ENCODE assay signal across 8 mouse cellular contexts in the genomic region with DNA sequence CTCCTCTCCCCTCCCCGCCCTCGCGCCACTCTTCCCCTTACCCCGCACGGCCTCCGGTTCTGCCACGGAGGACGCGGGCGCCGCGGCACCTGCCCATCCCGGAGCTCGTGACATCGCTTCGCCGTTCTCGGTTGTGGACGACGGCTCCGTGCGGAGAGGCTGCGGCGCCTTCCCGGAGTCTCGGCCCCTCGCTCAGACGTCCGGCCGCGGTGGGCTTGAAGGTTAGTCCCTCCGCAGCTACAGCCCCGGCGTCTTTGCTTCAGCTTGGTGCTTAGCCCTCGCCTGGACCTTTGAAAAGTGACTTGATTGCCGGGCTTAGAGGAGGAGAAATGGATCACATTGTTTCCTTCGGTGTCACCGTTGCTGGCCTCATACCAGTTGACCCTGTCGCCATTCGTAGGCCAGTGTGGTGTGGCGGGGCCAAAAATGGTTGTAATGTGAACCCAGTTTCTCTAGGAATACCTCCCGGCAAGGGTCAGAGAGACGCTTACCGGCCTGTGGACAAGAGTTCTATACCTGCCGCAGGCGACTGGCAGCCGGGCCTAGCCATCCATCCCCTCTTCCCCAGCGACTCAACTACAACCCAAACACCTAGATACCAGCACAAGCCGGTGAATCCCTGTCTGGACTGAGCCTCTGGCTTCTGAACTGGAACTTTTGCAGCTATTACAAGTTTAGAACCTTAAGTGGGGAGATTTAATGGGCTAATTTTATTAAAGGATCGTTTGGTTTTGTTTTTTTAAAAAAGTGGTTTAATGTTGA. TPM values are rescaled to one million over a fixed set of nuclear protein-coding genes. Genes with fewer than 3 reads are reported as not detected.
DNase-seq lines count a peak whose midpoint lies in the region; ATAC-seq and TF ChIP-seq lines count a peak whose summit lies in the region.

No protein-coding gene starts in this region.

- H3K9me3 ChIP-seq in G1E (replicated peaks): peaks cover 10% of the 10 kb centered on the region
- H3K9me3 ChIP-seq in embryonic facial prominence, embryonic 12.5 days: no peaks in the 10 kb centered on the region
- no peaks in the 10 kb centered on the region for H3K9me3 ChIP-seq in liver, embryonic 11.5 days (ENCODE audit: control insufficient read depth, low read length)
- no peaks in the 10 kb centered on the region for H3K9me3 ChIP-seq in neural tube, embryonic 13.5 days

- H3K36me3 ChIP-seq in G1E (replicated peaks): peaks cover 83% of the 10 kb centered on the region
- peaks cover 60% of the 10 kb centered on the region for H3K36me3 ChIP-seq in embryonic facial prominence, embryonic 12.5 days
- H3K36me3 ChIP-seq in liver, embryonic 11.5 days (ENCODE audit: control insufficient read depth, insufficient read depth, low read length): peaks cover 58% of the 10 kb centered on the region
- peaks cover 53% of the 10 kb centered on the region for H3K36me3 ChIP-seq in neural tube, embryonic 13.5 days

- no peaks in the 10 kb centered on the region for H3K27me3 ChIP-seq in G1E (ENCODE audit: insufficient read depth, low read length)
- no peaks in the 10 kb centered on the region for H3K27me3 ChIP-seq in embryonic facial prominence, embryonic 12.5 days
- no peaks in the 10 kb centered on the region for H3K27me3 ChIP-seq in liver, embryonic 11.5 days (replicated peaks; ENCODE audit: control insufficient read depth, insufficient read depth, low read length)
- no peaks in the 10 kb centered on the region for H3K27me3 ChIP-seq in neural tube, embryonic 13.5 days

- peaks cover 45% of the 10 kb centered on the region for H3K4me1 ChIP-seq in G1E (ENCODE audit: insufficient read depth, low read depth, low read length)
- H3K4me1 ChIP-seq in embryonic facial prominence, embryonic 12.5 days: peaks cover 15% of the 10 kb centered on the region
- H3K4me1 ChIP-seq in liver, embryonic 11.5 days (replicated peaks; ENCODE audit: control insufficient read depth, insufficient read depth, low read length): peaks cover 11% of the 10 kb centered on the region; the same call in 1 of the 2 replicates
- H3K4me1 ChIP-seq in neural tube, embryonic 13.5 days (replicated peaks): peaks cover 27% of the 10 kb centered on the region

- H3K4me3 ChIP-seq in G1E (ENCODE audit: low read depth, low read length): peak overlapping the region; percentile 98
- H3K4me3 ChIP-seq in embryonic facial prominence, embryonic 12.5 days: peak overlapping the region; percentile 96
- H3K4me3 ChIP-seq in liver, embryonic 11.5 days (ENCODE audit: low read depth, low read length): peak overlapping the region; percentile 96
- H3K4me3 ChIP-seq in neural tube, embryonic 13.5 days: peak overlapping the region; percentile 93

- intact Hi-C loops in heart, postnatal 25 days (cut with DNase I): loop anchor here (5.0 kb wide), 1 partner anchor 43 kb away; no protein-coding TSS in a partner anchor
- intact Hi-C loops in heart, postnatal 14 days (cut with DNase I): loop anchor here (5.0 kb wide), 1 partner anchor 33 kb away; no protein-coding TSS in a partner anchor

- WGBS in embryonic facial prominence, embryonic 12.5 days: under 1% methylated on average over 50 of the region's 50 CpGs
- under 1% methylated on average over 50 of the region's 50 CpGs for WGBS in liver, embryonic 11.5 days
- under 1% methylated on average over 50 of the region's 50 CpGs for WGBS in neural tube, embryonic 13.5 days

- peak; percentile 18 to 65 for DNase-seq in heart, adult 18-20 months
- DNase-seq in heart, postnatal 25 days (ENCODE audit: low spot score): no peak
- peak; percentile 21 for DNase-seq in G1E (ENCODE audit: low spot score)
- peak; percentile 50 to 54 for DNase-seq in heart, postnatal 14 days
- DNase-seq in liver, embryonic 11.5 days (ENCODE audit: low spot score): peak; percentile 72
- DNase-seq in layer of hippocampus, adult 9-11 months: no peak

- peak overlapping the region; percentile 98 for H3K9ac ChIP-seq in embryonic facial prominence, embryonic 12.5 days
- H3K9ac ChIP-seq in liver, embryonic 11.5 days (ENCODE audit: low read depth, low read length): peak overlapping the region; percentile 99
- peak overlapping the region; percentile 91 for H3K9ac ChIP-seq in neural tube, embryonic 13.5 days

- peak overlapping the region; percentile 78 for H3K4me2 ChIP-seq in embryonic facial prominence, embryonic 12.5 days (replicated peaks)
- peak overlapping the region; percentile 91 for H3K4me2 ChIP-seq in liver, embryonic 11.5 days
- peak overlapping the region; percentile 72 for H3K4me2 ChIP-seq in neural tube, embryonic 13.5 days

- no peak for ATAC-seq in G1E (ENCODE audit: extremely low read depth, insufficient number of reproducible peaks, low FRiP score, poor library complexity, severe bottlenecking)
- no peak for ATAC-seq in embryonic facial prominence, embryonic 12.5 days (ENCODE audit: insufficient number of reproducible peaks, insufficient read depth, low FRiP score, low TSS enrichment)
- peak; percentile 6 for ATAC-seq in liver, embryonic 11.5 days (replicated peaks; ENCODE audit: low FRiP score)
- peak; percentile 51; the same call in 1 of the 2 replicates for ATAC-seq in neural tube, embryonic 13.5 days (ENCODE audit: low read depth)

- H3K27ac ChIP-seq in embryonic facial prominence, embryonic 12.5 days: peak overlapping the region; percentile 98
- H3K27ac ChIP-seq in liver, embryonic 11.5 days (ENCODE audit: low read depth, low read length): peak overlapping the region; percentile 100
- peak overlapping the region; percentile 95 for H3K27ac ChIP-seq in neural tube, embryonic 13.5 days (replicated peaks)

- no peak for TF ChIP-seq CTCF in G1E (IDR thresholded peaks at IDR 0.05; ENCODE audit: low read depth, low read length)

RNA-seq across cellular contexts. Expression of a gene that starts 1.0 kb away (rescaled TPM):
- 10 to 100 TPM; 10.7 TPM for total RNA-seq in heart, adult 18-20 months (2021)
- total RNA-seq in heart, postnatal 25 days (2021): 10 to 100 TPM; 14.6 to 15.6 TPM
- total RNA-seq in G1E (2014; fragmentation: Nextera tagmentation): 227 and 235 TPM in 2 replicates
- total RNA-seq in G1E (2017): 240 and 251 TPM in 2 replicates
- 762 and 998 TPM in 2 replicates for polyA plus RNA-seq in G1E (2012)
- 399 and 416 TPM in 2 replicates for polyA plus RNA-seq in embryonic facial prominence, embryonic 12.5 days (2016; fragmentation: Nextera tagmentation; extraction: Ambion mirVana)
- total RNA-seq in heart, postnatal 14 days (2021): 10 to 100 TPM; 21.6 to 35.0 TPM
- polyA plus RNA-seq in liver, embryonic 11.5 days (2014; fragmentation: Nextera tagmentation; extraction: Ambion mirVana): 250 TPM in 2 replicates
- polyA plus RNA-seq in neural tube, embryonic 13.5 days (2015; fragmentation: Nextera tagmentation; extraction: Ambion mirVana): 131 TPM in 2 replicates

RNA-seq across cellular contexts. Expression of a gene that starts 8.5 kb away (rescaled TPM):
- 10 to 100 TPM; 50.0 to 50.8 TPM for total RNA-seq in heart, adult 18-20 months (2021)
- total RNA-seq in heart, postnatal 25 days (2021): 10 to 100 TPM; 46.3 to 47.0 TPM
- total RNA-seq in G1E (2014; fragmentation: Nextera tagmentation) (82.7 and 175 TPM in 2 replicates), G1E (2017) (108 and 148 TPM in 2 replicates)
- 86.9 and 90.1 TPM in 2 replicates for polyA plus RNA-seq in G1E (2012)
- 126 TPM in 2 replicates for polyA plus RNA-seq in embryonic facial prominence, embryonic 12.5 days (2016; fragmentation: Nextera tagmentation; extraction: Ambion mirVana)
- 10 to 100 TPM; 44.4 to 46.8 TPM for total RNA-seq in heart, postnatal 14 days (2021)
- 879 and 949 TPM in 2 replicates for polyA plus RNA-seq in liver, embryonic 11.5 days (2014; fragmentation: Nextera tagmentation; extraction: Ambion mirVana)
- polyA plus RNA-seq in neural tube, embryonic 13.5 days (2015; fragmentation: Nextera tagmentation; extraction: Ambion mirVana): 58.2 and 59.4 TPM in 2 replicates

RNA-seq across cellular contexts. Expression of a gene that starts 9.7 kb away (rescaled TPM):
- total RNA-seq in heart, adult 18-20 months (2021): 10 to 100 TPM; 17.8 to 18.2 TPM
- total RNA-seq in heart, postnatal 25 days (2021): 10 to 100 TPM; 18.6 to 19.6 TPM
- total RNA-seq in G1E (2014; fragmentation: Nextera tagmentation): 33.6 and 36.5 TPM in 2 replicates
- 11.8 and 12.3 TPM in 2 replicates for total RNA-seq in G1E (2017)
- 6.5 and 6.8 TPM in 2 replicates for polyA plus RNA-seq in G1E (2012)
- polyA plus RNA-seq in embryonic facial prominence, embryonic 12.5 days (2016; fragmentation: Nextera tagmentation; extraction: Ambion mirVana): 37.2 and 39.1 TPM in 2 replicates
- 10 to 100 TPM; 18.8 to 21.0 TPM for total RNA-seq in heart, postnatal 14 days (2021)
- 39.5 and 41.9 TPM in 2 replicates for polyA plus RNA-seq in liver, embryonic 11.5 days (2014; fragmentation: Nextera tagmentation; extraction: Ambion mirVana)
- polyA plus RNA-seq in neural tube, embryonic 13.5 days (2015; fragmentation: Nextera tagmentation; extraction: Ambion mirVana): 37.3 and 41.2 TPM in 2 replicates

RNA-seq across cellular contexts. Expression of a gene that starts 15.4 kb away (rescaled TPM):
- 10 to 100 TPM; 13.7 to 19.6 TPM for total RNA-seq in heart, adult 18-20 months (2021)
- 10 to 100 TPM; 11.7 to 13.9 TPM for total RNA-seq in heart, postnatal 25 days (2021)
- total RNA-seq in G1E (2014; fragmentation: Nextera tagmentation): 9.5 and 19.3 TPM in 2 replicates
- total RNA-seq in G1E (2017): 6.3 TPM in 2 replicates
- 35.8 and 40.9 TPM in 2 replicates for polyA plus RNA-seq in G1E (2012)
- 8.5 and 9.4 TPM in 2 replicates for polyA plus RNA-seq in embryonic facial prominence, embryonic 12.5 days (2016; fragmentation: Nextera tagmentation; extraction: Ambion mirVana)
- 10 to 100 TPM; 15.8 to 16.6 TPM for total RNA-seq in heart, postnatal 14 days (2021)
- 8.9 and 9.3 TPM in 2 replicates for polyA plus RNA-seq in liver, embryonic 11.5 days (2014; fragmentation: Nextera tagmentation; extraction: Ambion mirVana)
- polyA plus RNA-seq in neural tube, embryonic 13.5 days (2015; fragmentation: Nextera tagmentation; extraction: Ambion mirVana): 22.9 and 28.7 TPM in 2 replicates

RNA-seq across cellular contexts. Expression of a gene that starts 26.0 kb away (rescaled TPM):
- total RNA-seq in heart, adult 18-20 months (2021): 10 to 100 TPM; 14.4 to 18.3 TPM
- 10 to 100 TPM; 14.3 to 14.8 TPM for total RNA-seq in heart, postnatal 25 days (2021)
- total RNA-seq in G1E (2014; fragmentation: Nextera tagmentation) (13.6 and 15.7 TPM in 2 replicates), G1E (2017) (26.4 and 27.0 TPM in 2 replicates)
- 6.7 and 7.7 TPM in 2 replicates for polyA plus RNA-seq in G1E (2012)
- 28.3 and 32.4 TPM in 2 replicates for polyA plus RNA-seq in embryonic facial prominence, embryonic 12.5 days (2016; fragmentation: Nextera tagmentation; extraction: Ambion mirVana)
- 10 to 100 TPM; 17.8 to 19.5 TPM for total RNA-seq in heart, postnatal 14 days (2021)
- polyA plus RNA-seq in liver, embryonic 11.5 days (2014; fragmentation: Nextera tagmentation; extraction: Ambion mirVana): 25.2 and 26.1 TPM in 2 replicates
- 36.5 and 39.2 TPM in 2 replicates for polyA plus RNA-seq in neural tube, embryonic 13.5 days (2015; fragmentation: Nextera tagmentation; extraction: Ambion mirVana)

Comparison
In these comparisons a context has a peak if more than half of its experiments do, and no peak if none do; other contexts are left out.
1. DNase-seq: peak in heart, adult 18-20 months (2 of 2), G1E (single experiment), heart, postnatal 14 days (2 of 2) and liver, embryonic 11.5 days (single experiment); none in heart, postnatal 25 days (single experiment) and layer of hippocampus, adult 9-11 months (single experiment).
2. ATAC-seq: peak in liver, embryonic 11.5 days (single experiment) and neural tube, embryonic 13.5 days (single experiment); none in G1E (single experiment) and embryonic facial prominence, embryonic 12.5 days (single experiment).
3. RNA of a gene that starts 1.0 kb away (total RNA-seq): 227 to 251 TPM in G1E; 21.6 to 35.0 TPM in heart, postnatal 14 days, 14.6 to 15.6 TPM in heart, postnatal 25 days and 10.7 TPM in heart, adult 18-20 months; every median in the first group is over 4 times any median in the second.
4. Peak in every context shown above with its lines, with median percentiles within 50 percentile points of each other: H3K4me3 ChIP-seq, H3K27ac ChIP-seq, H3K4me2 ChIP-seq and H3K9ac ChIP-seq.